Mouse (Mus musculus) bone marrow, adult 2 months (tissue): Measurements from ENCODE around the gene AL607142.1. TPM values are rescaled to one million over a fixed set of nuclear protein-coding genes. Genes with fewer than 3 reads are reported as not detected.

Experiments
- H3K27ac ChIP-seq: fragments of 200-500 bp; 2 replicates; pipeline ENCODE4 v1.5.1; 2012; ENCODE audit warnings: low read depth, mild to moderate bottlenecking, control low read depth, inconsistent platforms, low read length; ENCODE audit not compliant: control insufficient read depth, poor library complexity, insufficient read depth
- H3K4me1 ChIP-seq: fragments of 200-500 bp; 2 replicates; pipeline ENCODE4 v1.6.1; 2011; ENCODE audit warnings: low read length; ENCODE audit not compliant: control insufficient read depth, insufficient read depth
- H3K4me3 ChIP-seq: fragments of 200-500 bp; replicated peaks from 2 replicates; pipeline ENCODE3; 2011; ENCODE audit warnings: mild to moderate bottlenecking, low read depth, low read length, control low read depth; ENCODE audit not compliant: control insufficient read depth
- CTCF ChIP-seq: fragments of 200-500 bp; IDR thresholded peaks from 2 replicates; pipeline ENCODE4 v1.5.1; 2011; ENCODE audit warnings: low read length, control low read depth; ENCODE audit not compliant: control insufficient read depth, insufficient read depth
- POLR2A ChIP-seq: fragments of 200-500 bp; IDR thresholded peaks from 2 replicates; pipeline ENCODE4 v1.6.1; 2011; ENCODE audit warnings: low read depth, mild to moderate bottlenecking, control low read depth, low read length, borderline replicate concordance; ENCODE audit not compliant: control insufficient read depth
- WGBS: fragments of 180-500 bp; shearing (Covaris S2); methylation state at CpG from one replicate; pipeline ENCODE4 v1.1.7; 2018; 5-methylcytosine and 5-hydroxymethylcytosine counted together
- polyA plus RNA-seq: library from polyadenylated mRNA; stranded (reverse); fragments of >200 nt; gene quantifications from 2 replicates; pipeline ENCODE4 v1.2.4, GENCODE M21; 2011; ENCODE audit warnings: low replicate concordance; ENCODE audit not compliant: missing spikeins, insufficient read depth, insufficient read length

AL607142.1 gene
- not detected in 2 replicates for polyA plus RNA-seq

GRCm38 (mm10) chr4:120064696-120065095 lies at the start of gene AL607142.1:
TSS of gene AL607142.1 (plus strand) at chr4:120064996.
- TF ChIP-seq POLR2A (no peak), CTCF (no peak)
- 87% methylated on average over 10 of the region's 10 CpGs for WGBS
- Histone ChIP-seq H3K27ac (no peak within 1 kb of the TSS), H3K4me3 (no peak within 1 kb of the TSS), H3K4me1 (no peaks in the 10 kb centered on the region; the same call in 1 of the 2 replicates)

GRCm38 (mm10) chr4:120018426-120018825 lies 46.4 kb upstream of the AL607142.1 start:
- WGBS: 74% methylated on average over 5 of the region's 5 CpGs
- Histone ChIP-seq H3K4me1 (peaks cover 3% of the 10 kb centered on the region), H3K27ac (no peak overlapping the region), H3K4me3 (no peak overlapping the region)
- TF ChIP-seq CTCF: no peak
- no peak for TF ChIP-seq POLR2A

GRCm38 (mm10) chr4:120022392-120022791 lies 42.4 kb upstream of the AL607142.1 start:
- H3K4me1 ChIP-seq: no peaks in the 10 kb centered on the region
- WGBS: 44% methylated on average over 3 of the region's 3 CpGs

GRCm38 (mm10) chr4:120023221-120023840 lies 41.5 kb upstream of the AL607142.1 start:
- no peaks in the 10 kb centered on the region for H3K4me1 ChIP-seq
- TF ChIP-seq POLR2A: no peak
- H3K27ac ChIP-seq: no peak overlapping the region
- H3K4me3 ChIP-seq: no peak overlapping the region
- 78% methylated on average over 4 of the region's 4 CpGs for WGBS

More at GRCm38 (mm10) chr4:120022392-120022791, 42.4 kb upstream of the AL607142.1 start:
- Histone ChIP-seq H3K27ac (no peak overlapping the region), H3K4me3 (no peak overlapping the region)
- TF ChIP-seq CTCF: no peak
- no peak for TF ChIP-seq POLR2A

- no peak for TF ChIP-seq POLR2A
- TF ChIP-seq CTCF: no peak
- Histone ChIP-seq H3K27ac (no peak overlapping the region), H3K4me1 (no peaks in the 10 kb centered on the region), H3K4me3 (no peak overlapping the region)
- WGBS: 78% methylated on average over 10 of the region's 10 CpGs
Observed at GRCm38 (mm10) chr4:120024071-120024470, 40.7 kb upstream of the AL607142.1 start.

- Histone ChIP-seq H3K27ac (no peak overlapping the region), H3K4me3 (no peak overlapping the region), H3K4me1 (no peaks in the 10 kb centered on the region)
- 91% methylated on average over 1 of the region's 1 CpGs for WGBS
- TF ChIP-seq CTCF: no peak
- no peak for TF ChIP-seq POLR2A
Observed at GRCm38 (mm10) chr4:120027671-120028070, 37.1 kb upstream of the AL607142.1 start.

- Histone ChIP-seq H3K4me1 (no peaks in the 10 kb centered on the region), H3K27ac (no peak overlapping the region), H3K4me3 (no peak overlapping the region)
- WGBS: 77% methylated on average over 1 of the region's 1 CpGs
- TF ChIP-seq CTCF (no peak), POLR2A (no peak)
Observed at GRCm38 (mm10) chr4:120029937-120030336, 34.9 kb upstream of the AL607142.1 start.

- Histone ChIP-seq H3K27ac (peak overlapping the region; percentile 34; the same call in 1 of the 2 replicates), H3K4me1 (no peaks in the 10 kb centered on the region), H3K4me3 (peak overlapping the region; percentile 68)
- TF ChIP-seq CTCF (no peak), POLR2A (no peak; the same call in 1 of the 2 replicates)
- 14% methylated on average over 70 of the region's 70 CpGs for WGBS
Observed at GRCm38 (mm10) chr4:120032320-120032983, 32.3 kb upstream of the AL607142.1 start.
